Mouse (Mus musculus) embryo, embryonic 11.5 days (tissue): ENCODE results near the gene Lrrc26.

Source experiments
- DNase-seq: peaks from one replicate; pipeline ENCODE4 v3.0.0-alpha.2; 2012; ENCODE audit warnings: low read depth, low spot score

Gene Lrrc26

GRCm38 (mm10) chr2:25293706-25294105, 4.0 kb downstream of the Lrrc26 start:
- no peak for DNase-seq

GRCm38 (mm10) chr2:25297093-25297492, 7.4 kb downstream of the Lrrc26 start:
- DNase-seq, result no peak

- DNase-seq, result no peak
Observed at GRCm38 (mm10) chr2:25298046-25298445, 8.3 kb downstream of the Lrrc26 start.

GRCm38 (mm10) chr2:25303452-25303851, 13.7 kb downstream of the Lrrc26 start:
- DNase-seq, result no peak

GRCm38 (mm10) chr2:25303931-25304656, 14.4 kb downstream of the Lrrc26 start:
- DNase-seq, result no peak

GRCm38 (mm10) chr2:25304657-25305541, 15.2 kb downstream of the Lrrc26 start:
- peak; percentile 32 for DNase-seq

GRCm38 (mm10) chr2:25305587-25306359, 16.1 kb downstream of the Lrrc26 start:
- DNase-seq, result no peak

GRCm38 (mm10) chr2:25310180-25310579, 20.5 kb downstream of the Lrrc26 start:
- DNase-seq, result no peak

- DNase-seq, result no peak
Observed at GRCm38 (mm10) chr2:25310969-25311368, 21.3 kb downstream of the Lrrc26 start.

GRCm38 (mm10) chr2:25311491-25311891, 21.8 kb downstream of the Lrrc26 start:
- DNase-seq, result no peak

GRCm38 (mm10) chr2:25318119-25318966, 28.6 kb downstream of the Lrrc26 start:
- DNase-seq, result no peak

- peak; percentile 61 for DNase-seq
Observed at GRCm38 (mm10) chr2:25318971-25319773, 29.5 kb downstream of the Lrrc26 start, which contains the start of gene Grin1. TSS of gene Grin1 (minus strand) at chr2:25319187.

GRCm38 (mm10) chr2:25320084-25320483, 30.4 kb downstream of the Lrrc26 start:
- DNase-seq, result no peak

GRCm38 (mm10) chr2:25326036-25326435, 36.3 kb downstream of the Lrrc26 start:
- no peak for DNase-seq

- DNase-seq, result peak; percentile 23
Observed at GRCm38 (mm10) chr2:25328440-25328839, 38.7 kb downstream of the Lrrc26 start.

GRCm38 (mm10) chr2:25331470-25331869, 41.8 kb downstream of the Lrrc26 start:
- no peak for DNase-seq

- peak; percentile 100 for DNase-seq
Observed at GRCm38 (mm10) chr2:25332286-25333160, 42.8 kb downstream of the Lrrc26 start, which contains the start of gene Man1b1. TSS of gene Man1b1 (plus strand) at chr2:25332338.

GRCm38 (mm10) chr2:25333569-25333968, 43.9 kb downstream of the Lrrc26 start:
- no peak for DNase-seq

- no peak for DNase-seq
Observed at GRCm38 (mm10) chr2:25338303-25338702, 48.6 kb downstream of the Lrrc26 start.
